Mouse (Mus musculus) midbrain, embryonic 16.5 days (tissue): ENCODE measurements at regions not wholly inside any gene's neighbourhood (a gene's known extent, or its start where the extent isn't known, plus 50 kb on each side); places are given as distances from the start of the nearest gene placed in this dataset.

Experiments
- ATAC-seq: fragments of 200-750 bp; cut with Nextera tagmentation; 2 replicates; pipeline ENCODE4 v1.8.0; 2017; ENCODE audit warnings: moderate TSS enrichment
- H3K27ac ChIP-seq: fragments of 300-500 bp; sonication (generic); 2 replicates; pipeline ENCODE4 v1.5.1; 2014; ENCODE audit warnings: mild to moderate bottlenecking, low read length, mixed read lengths
- H3K27me3 ChIP-seq: fragments of 300-500 bp; sonication (generic); 2 replicates; pipeline ENCODE4 v1.6.1; 2014; ENCODE audit warnings: low read depth, low read length, mixed read lengths; ENCODE audit not compliant: control insufficient read depth, insufficient read depth
- H3K36me3 ChIP-seq: fragments of 300-500 bp; sonication (generic); 2 replicates; pipeline ENCODE4 v1.6.1; 2014; ENCODE audit warnings: mild to moderate bottlenecking, low read length, moderate library complexity, mixed read lengths; ENCODE audit not compliant: control insufficient read depth, insufficient read depth
- H3K4me1 ChIP-seq: fragments of 300-500 bp; sonication (generic); 2 replicates; pipeline ENCODE4 v1.6.1; 2014; ENCODE audit warnings: mild to moderate bottlenecking, low read length, mixed read lengths; ENCODE audit not compliant: control insufficient read depth, insufficient read depth
- H3K4me2 ChIP-seq: fragments of 300-500 bp; sonication (generic); 2 replicates; pipeline ENCODE4 v1.6.1; 2014; ENCODE audit warnings: mild to moderate bottlenecking, low read length, mixed read lengths
- H3K4me3 ChIP-seq: fragments of 300-500 bp; sonication (generic); 2 replicates; pipeline ENCODE4 v1.5.1; 2014; ENCODE audit warnings: low read depth, mild to moderate bottlenecking, low read length, moderate library complexity, mixed read lengths
- H3K9ac ChIP-seq: fragments of 300-500 bp; sonication (generic); 2 replicates; pipeline ENCODE4 v1.6.1; 2014; ENCODE audit warnings: low read depth, low read length, mixed read lengths
- H3K9me3 ChIP-seq: fragments of 300-500 bp; sonication (generic); replicated peaks from 2 replicates; pipeline ENCODE4 v1.6.1; 2014; ENCODE audit warnings: mild to moderate bottlenecking, low read length, mixed read lengths; ENCODE audit not compliant: control insufficient read depth, poor library complexity, severe bottlenecking
- WGBS: fragments of 180-500 bp; shearing (Covaris S2); extraction: QIAGEN DNeasy Blood & Tissue Kit; methylation state at CpG from one replicate; pipeline ENCODE4 v1.1.7; 2014; 5-methylcytosine and 5-hydroxymethylcytosine counted together

DNA sequence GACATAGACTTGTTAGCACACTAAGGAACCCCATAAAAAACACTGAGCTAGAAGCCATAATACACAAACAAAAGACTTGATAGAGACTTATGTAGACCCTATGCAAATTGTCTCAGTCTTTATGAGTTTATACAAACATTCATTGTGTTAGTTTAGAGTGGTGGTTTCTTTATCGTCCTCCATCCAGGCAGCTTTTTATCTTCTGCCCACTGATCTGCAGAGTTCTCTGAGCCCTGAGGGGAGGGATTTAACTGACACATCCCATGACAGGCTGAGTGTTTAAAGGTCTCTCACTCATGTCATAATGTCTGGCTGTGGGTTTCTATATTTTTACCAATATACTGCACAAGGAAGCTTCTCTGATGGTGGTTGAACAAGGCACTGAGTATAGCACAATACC lies 175.7 kb upstream of the Sema3d start:
- no peaks in the 10 kb centered on the region for H3K36me3 ChIP-seq
- 36% methylated on average over 1 of the region's 1 CpGs for WGBS

GRCm38 (mm10) chr5:12209631-12210030 lies 173.6 kb upstream of the Sema3d start:
- ATAC-seq: no peak
- WGBS: 86% methylated on average over 1 of the region's 1 CpGs
- H3K9ac ChIP-seq: no peak overlapping the region
- no peak overlapping the region for H3K27ac ChIP-seq
- H3K4me3 ChIP-seq: no peak overlapping the region
- H3K36me3 ChIP-seq: no peaks in the 10 kb centered on the region
- H3K4me1 ChIP-seq: no peaks in the 10 kb centered on the region
- no peak overlapping the region for H3K4me2 ChIP-seq
- H3K27me3 ChIP-seq: no peaks in the 10 kb centered on the region
- no peaks in the 10 kb centered on the region for H3K9me3 ChIP-seq

More for the DNA sequence above, 175.7 kb upstream of the Sema3d start:
- Histone ChIP-seq H3K4me1 (no peaks in the 10 kb centered on the region), H3K27ac (no peak overlapping the region), H3K9ac (no peak overlapping the region), H3K9me3 (no peaks in the 10 kb centered on the region), H3K4me3 (no peak overlapping the region), H3K27me3 (no peaks in the 10 kb centered on the region), H3K4me2 (no peak overlapping the region)
- ATAC-seq: no peak

DNA sequence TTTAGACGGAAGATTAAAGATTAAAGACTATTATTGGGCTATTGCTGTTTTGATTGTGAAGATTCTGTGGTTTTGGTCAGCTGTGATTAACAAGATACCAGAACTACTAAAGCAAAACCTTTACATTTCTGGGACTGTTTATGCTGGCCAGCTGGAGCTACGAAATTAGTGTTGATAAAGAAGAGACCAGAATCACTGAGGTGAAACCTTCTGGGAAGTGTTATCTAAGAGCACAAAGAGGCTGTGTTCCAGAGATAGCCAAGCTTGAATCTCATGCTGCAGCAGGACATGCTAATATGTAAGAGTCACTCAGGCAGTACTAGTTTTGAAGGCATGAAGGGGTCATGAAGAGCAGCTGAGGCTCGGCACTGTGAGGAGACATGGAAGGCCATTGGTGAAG lies 169.7 kb upstream of the Sema3d start:
- H3K36me3 ChIP-seq: no peaks in the 10 kb centered on the region
- H3K4me3 ChIP-seq: no peak overlapping the region
- H3K27ac ChIP-seq: no peak overlapping the region
- no peaks in the 10 kb centered on the region for H3K27me3 ChIP-seq
- WGBS: 89% methylated on average over 3 of the region's 3 CpGs
- no peak for ATAC-seq
- H3K9ac ChIP-seq: no peak overlapping the region
- H3K9me3 ChIP-seq: no peaks in the 10 kb centered on the region
- H3K4me1 ChIP-seq: no peaks in the 10 kb centered on the region
- H3K4me2 ChIP-seq: no peak overlapping the region

DNA sequence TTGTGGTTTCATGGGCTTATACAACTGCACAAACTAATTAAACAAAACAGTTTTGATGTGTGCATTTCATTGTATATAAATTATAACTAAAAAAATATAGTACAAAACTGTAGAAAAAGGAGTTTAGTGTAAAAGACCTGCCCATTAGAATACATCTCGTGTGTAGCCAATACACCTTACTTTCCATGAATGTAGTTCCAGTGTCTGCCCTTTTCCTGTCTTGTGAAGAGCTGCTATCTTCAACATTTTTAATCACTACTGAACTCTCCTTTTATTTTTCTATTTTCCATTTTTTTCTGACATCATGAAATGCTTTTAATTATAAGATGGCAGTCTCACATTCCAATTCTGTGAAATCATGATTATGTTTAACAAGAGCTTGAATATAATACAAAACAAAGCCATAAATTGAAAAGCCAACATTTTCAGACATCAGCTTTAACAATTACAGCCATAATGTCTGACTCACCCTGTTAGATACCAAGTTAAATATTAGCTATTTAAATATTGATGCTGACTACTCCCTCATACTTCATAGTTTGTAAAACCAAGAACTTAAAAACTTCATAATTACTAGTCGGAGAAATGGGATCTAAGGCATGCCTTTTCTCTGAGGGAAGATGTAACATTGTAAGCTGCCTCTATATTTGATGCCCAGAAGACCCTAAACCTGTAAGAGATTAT lies 163.6 kb upstream of the Sema3d start:
- H3K4me1 ChIP-seq: no peaks in the 10 kb centered on the region
- ATAC-seq: no peak
- no peak overlapping the region for H3K27ac ChIP-seq
- H3K9me3 ChIP-seq: no peaks in the 10 kb centered on the region
- no peaks in the 10 kb centered on the region for H3K36me3 ChIP-seq
- WGBS: 86% methylated on average over 2 of the region's 2 CpGs
- no peak overlapping the region for H3K4me3 ChIP-seq
- H3K9ac ChIP-seq: no peak overlapping the region
- no peaks in the 10 kb centered on the region for H3K27me3 ChIP-seq
- no peak overlapping the region for H3K4me2 ChIP-seq

GRCm38 (mm10) chr5:12222622-12223021 lies 160.6 kb upstream of the Sema3d start:
- Histone ChIP-seq H3K4me3 (no peak overlapping the region), H3K4me2 (no peak overlapping the region), H3K9ac (no peak overlapping the region), H3K36me3 (no peaks in the 10 kb centered on the region), H3K27me3 (no peaks in the 10 kb centered on the region), H3K27ac (no peak overlapping the region), H3K9me3 (no peaks in the 10 kb centered on the region), H3K4me1 (no peaks in the 10 kb centered on the region)
- ATAC-seq: no peak
- 100% methylated on average over 1 of the region's 1 CpGs for WGBS

GRCm38 (mm10) chr5:12233377-12234096 lies 149.6 kb upstream of the Sema3d start:
- no peak overlapping the region for H3K4me3 ChIP-seq
- WGBS: 59% methylated on average over 5 of the region's 5 CpGs
- H3K4me1 ChIP-seq: no peaks in the 10 kb centered on the region
- H3K27me3 ChIP-seq: no peaks in the 10 kb centered on the region
- ATAC-seq: no peak
- no peak overlapping the region for H3K4me2 ChIP-seq
- H3K27ac ChIP-seq: no peak overlapping the region
- no peaks in the 10 kb centered on the region for H3K36me3 ChIP-seq
- no peaks in the 10 kb centered on the region for H3K9me3 ChIP-seq
- H3K9ac ChIP-seq: no peak overlapping the region

DNA sequence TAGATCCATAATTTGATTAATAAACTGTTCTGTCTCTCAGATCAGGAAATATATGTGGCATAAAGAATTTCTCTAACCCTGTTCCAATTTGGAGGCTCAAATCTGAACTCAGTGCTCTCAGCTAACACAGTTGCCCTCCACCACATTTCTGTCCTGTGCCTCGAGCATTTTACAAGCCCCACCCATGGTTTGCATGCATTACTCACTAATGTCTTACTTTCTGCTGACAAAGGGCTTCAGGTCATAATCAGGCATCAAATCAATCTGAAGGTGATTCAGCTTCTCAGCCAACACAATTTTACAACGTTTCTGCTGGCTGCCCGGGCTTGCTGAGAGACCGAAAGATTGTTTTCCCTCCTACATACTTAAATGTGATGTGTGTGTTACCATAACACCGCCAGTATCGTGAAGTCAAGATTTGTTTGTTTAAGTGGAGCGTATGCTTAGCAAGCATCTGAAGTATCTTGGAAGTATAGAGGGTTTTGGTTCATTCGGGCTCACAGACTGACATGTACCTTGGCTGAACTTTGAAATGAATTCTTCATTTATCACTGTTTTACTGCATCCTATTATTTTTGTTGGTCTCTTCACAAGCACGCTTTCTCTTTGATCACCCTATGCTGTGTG lies 139.9 kb upstream of the Sema3d start:
- H3K27ac ChIP-seq: no peak overlapping the region
- 78% methylated on average over 9 of the region's 9 CpGs for WGBS
- H3K4me1 ChIP-seq: no peaks in the 10 kb centered on the region
- H3K4me3 ChIP-seq: no peak overlapping the region
- H3K9ac ChIP-seq: no peak overlapping the region
- H3K27me3 ChIP-seq: no peaks in the 10 kb centered on the region
- no peaks in the 10 kb centered on the region for H3K9me3 ChIP-seq
- no peaks in the 10 kb centered on the region for H3K36me3 ChIP-seq
- H3K4me2 ChIP-seq: no peak overlapping the region
- ATAC-seq: no peak

GRCm38 (mm10) chr5:12293685-12294084 lies 89.5 kb upstream of the Sema3d start:
- H3K4me1 ChIP-seq: no peaks in the 10 kb centered on the region
- no peak overlapping the region for H3K4me3 ChIP-seq
- H3K4me2 ChIP-seq: no peak overlapping the region
- no peaks in the 10 kb centered on the region for H3K36me3 ChIP-seq
- WGBS: 49% methylated on average over 4 of the region's 4 CpGs
- no peaks in the 10 kb centered on the region for H3K27me3 ChIP-seq
- H3K27ac ChIP-seq: no peak overlapping the region
- no peak overlapping the region for H3K9ac ChIP-seq
- no peaks in the 10 kb centered on the region for H3K9me3 ChIP-seq
- no peak for ATAC-seq

DNA sequence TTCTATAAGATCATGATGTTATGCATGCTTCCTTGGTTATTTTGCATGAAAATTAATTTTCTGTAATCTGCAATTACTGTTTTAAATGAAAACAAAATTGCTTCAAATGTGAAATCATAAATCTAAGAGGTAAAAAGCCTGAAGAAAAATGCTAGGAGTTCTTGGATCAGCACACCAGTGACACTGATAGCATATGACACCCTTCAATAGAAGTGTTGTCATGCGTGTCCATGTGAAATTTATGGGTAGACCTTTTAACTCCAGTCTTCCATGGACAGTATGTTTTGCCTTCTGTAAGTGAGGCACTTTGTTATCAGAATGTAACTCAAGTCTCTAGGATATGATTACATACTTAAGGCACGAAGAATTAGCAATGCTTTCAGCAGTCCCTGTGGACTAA lies 85.9 kb upstream of the Sema3d start:
- ATAC-seq: no peak
- no peaks in the 10 kb centered on the region for H3K9me3 ChIP-seq
- WGBS: 74% methylated on average over 2 of the region's 2 CpGs
- H3K27me3 ChIP-seq: no peaks in the 10 kb centered on the region
- H3K4me2 ChIP-seq: no peak overlapping the region
- H3K9ac ChIP-seq: no peak overlapping the region
- no peaks in the 10 kb centered on the region for H3K36me3 ChIP-seq
- no peak overlapping the region for H3K27ac ChIP-seq
- no peaks in the 10 kb centered on the region for H3K4me1 ChIP-seq
- H3K4me3 ChIP-seq: no peak overlapping the region
